Mouse (Mus musculus) liver, postnatal 0 days (tissue): ENCODE measurements around the gene Tbx19.

Source experiments
- CTCF ChIP-seq: sonication (generic); IDR thresholded peaks from 2 replicates; pipeline ENCODE4 v1.5.1; 2016; ENCODE audit warnings: antibody characterized with exemption, low read depth
- EP300 ChIP-seq: IDR thresholded peaks from 2 replicates; pipeline ENCODE4 v1.6.1; 2016; ENCODE audit warnings: antibody characterized with exemption, low read depth, mild to moderate bottlenecking

DNA sequence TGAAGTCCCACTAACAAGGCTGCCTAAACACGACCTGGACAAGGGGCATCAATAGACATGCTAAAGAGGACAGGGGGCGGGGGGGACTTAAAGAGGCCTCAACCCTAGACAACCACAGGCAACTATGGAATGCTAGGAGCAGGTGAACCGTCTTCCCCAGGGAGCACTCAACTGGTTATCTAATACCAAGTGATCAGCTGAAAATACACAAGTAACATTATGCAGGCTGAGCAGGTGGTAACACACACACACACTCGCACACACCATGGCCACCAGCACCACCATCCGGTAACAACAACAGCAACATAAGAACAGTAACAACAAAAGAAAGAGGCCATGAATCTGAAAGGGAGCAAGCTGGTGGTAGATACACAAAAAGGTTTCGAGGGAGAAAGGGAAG lies 29.5 kb upstream of the Tbx19 start:
- TF ChIP-seq CTCF: no peak
- no peak for TF ChIP-seq EP300
